Mouse (Mus musculus) kidney, adult 2 months (tissue): ENCODE data around the gene Nkg7. TPM values are rescaled to one million over a fixed set of nuclear protein-coding genes. Genes with fewer than 3 reads are reported as not detected.

Experiments used
- DNase-seq: peaks from one replicate; pipeline ENCODE4 v3.0.0; 2021
- H3K27ac ChIP-seq: fragments of 200-500 bp; 2 replicates; pipeline ENCODE4 v1.5.1; 2012; ENCODE audit warnings: low read depth, low read length, control low read depth, inconsistent platforms; ENCODE audit not compliant: insufficient read depth
- H3K27me3 ChIP-seq: fragments of 200-500 bp; replicated peaks from 2 replicates; pipeline ENCODE4 v1.6.1; 2012; ENCODE audit warnings: mild to moderate bottlenecking, moderate library complexity, low read length, inconsistent platforms; ENCODE audit not compliant: control insufficient read depth, insufficient read depth
- H3K36me3 ChIP-seq: fragments of 200-500 bp; 2 replicates; pipeline ENCODE4 v1.6.1; 2012; ENCODE audit warnings: mild to moderate bottlenecking, moderate library complexity, low read length, inconsistent platforms; ENCODE audit not compliant: control insufficient read depth, insufficient read depth
- H3K4me1 ChIP-seq: fragments of 200-500 bp; 2 replicates; pipeline ENCODE4 v1.6.1; 2011; ENCODE audit warnings: low read length; ENCODE audit not compliant: control insufficient read depth, insufficient read depth
- H3K4me3 ChIP-seq: fragments of 200-500 bp; 2 replicates; pipeline ENCODE4 v1.5.1; 2011; ENCODE audit warnings: mild to moderate bottlenecking, low read depth, low read length, control low read depth; ENCODE audit not compliant: insufficient read depth
- CTCF ChIP-seq: fragments of 200-500 bp; conservative IDR thresholded peaks from 2 replicates; pipeline ENCODE4 v1.5.1; 2011; ENCODE audit warnings: low read depth, mild to moderate bottlenecking, control low read depth, low read length, moderate library complexity, mixed read lengths; ENCODE audit not compliant: insufficient read depth, insufficient read length
- POLR2A ChIP-seq: fragments of 200-500 bp; IDR thresholded peaks from one replicate; pipeline ENCODE4 v1.6.1; 2011; ENCODE audit warnings: low read depth, low read length, control low read depth
- WGBS: fragments of 180-500 bp; shearing (Covaris S2); methylation state at CpG from one replicate; pipeline ENCODE4 v1.1.7; 2018; 5-methylcytosine and 5-hydroxymethylcytosine counted together
- polyA plus RNA-seq: library from polyadenylated mRNA; depleted of rRNA; stranded (reverse); fragments of >200 nt; gene quantifications from 2 replicates; pipeline ENCODE4 v1.2.3, GENCODE M21; 2012

Nkg7 gene
- polyA plus RNA-seq, 1 experiment, result 8.4 TPM

DNA sequence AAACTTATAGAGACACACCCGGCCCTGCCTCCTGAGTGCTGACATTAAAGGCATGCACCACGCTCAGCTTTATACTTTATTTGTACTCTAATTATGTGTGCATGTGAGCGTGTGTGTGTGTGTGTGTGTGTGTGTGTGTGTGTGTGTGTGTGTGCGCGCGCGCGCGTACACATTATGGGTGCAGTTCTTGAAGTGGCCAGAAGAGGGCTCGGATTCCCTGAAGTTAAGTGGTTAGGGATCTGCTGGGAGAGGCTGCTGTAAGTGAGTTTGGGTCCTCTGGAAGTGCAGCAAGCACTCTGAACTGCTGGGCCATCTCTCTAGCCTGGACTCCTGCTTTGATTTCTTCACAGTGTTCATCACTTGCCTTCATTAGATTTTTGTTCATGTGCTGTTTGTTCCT, 19.6 kb upstream of the Nkg7 start:
- 86% methylated on average over 10 of the region's 10 CpGs for WGBS
- DNase-seq, result no peak
- H3K4me3 ChIP-seq, result no peak overlapping the region
- H3K27me3 ChIP-seq, result no peaks in the 10 kb centered on the region
- no peak overlapping the region for H3K27ac ChIP-seq
- TF ChIP-seq POLR2A (no peak), CTCF (no peak)
- no peaks in the 10 kb centered on the region for H3K36me3 ChIP-seq
- H3K4me1 ChIP-seq, result no peaks in the 10 kb centered on the region

DNA sequence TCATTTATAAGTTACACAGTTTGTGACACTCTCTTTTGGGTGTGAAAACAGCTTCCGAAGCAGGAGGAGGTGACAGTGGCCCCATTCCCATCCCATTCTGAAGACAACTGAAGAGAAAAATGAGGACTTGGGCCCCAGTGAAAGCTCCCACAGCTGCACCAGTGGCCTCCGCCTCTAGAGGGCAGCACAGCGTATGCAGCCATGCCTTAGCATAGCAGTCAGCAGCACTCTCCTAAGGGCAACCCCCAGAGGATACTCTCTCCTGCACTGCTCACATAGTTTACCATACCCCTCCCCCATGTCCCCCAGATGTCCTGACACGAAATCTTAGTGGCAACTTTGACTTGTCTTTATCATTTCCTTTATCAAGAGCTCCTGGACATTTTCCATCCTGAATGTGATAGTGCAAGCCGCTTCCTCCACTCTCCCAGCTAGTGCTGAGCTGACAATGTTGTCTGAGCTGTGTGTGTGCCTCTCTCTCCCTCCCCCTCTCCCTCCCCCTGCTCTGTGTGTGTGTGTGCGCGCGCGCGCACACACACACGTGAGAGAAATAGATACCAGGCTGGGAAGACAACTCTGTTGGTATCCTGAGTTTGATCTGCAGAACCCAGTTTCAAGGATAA, 13.8 kb upstream of the Nkg7 start:
- H3K4me1 ChIP-seq, result no peaks in the 10 kb centered on the region
- 19% methylated on average over 11 of the region's 11 CpGs for WGBS
- no peak overlapping the region for H3K4me3 ChIP-seq
- H3K27me3 ChIP-seq, result no peaks in the 10 kb centered on the region
- H3K36me3 ChIP-seq, result no peaks in the 10 kb centered on the region
- peak; percentile 87 for DNase-seq
- no peak overlapping the region for H3K27ac ChIP-seq
- TF ChIP-seq POLR2A, result no peak
- peak; percentile 99; the same call in 1 of the 2 replicates for TF ChIP-seq CTCF

- WGBS, result 67% methylated on average over 3 of the region's 3 CpGs
- TF ChIP-seq POLR2A, result no peak
- Histone ChIP-seq H3K4me3 (no peak overlapping the region), H3K36me3 (no peaks in the 10 kb centered on the region), H3K27ac (no peak overlapping the region), H3K4me1 (no peaks in the 10 kb centered on the region), H3K27me3 (no peaks in the 10 kb centered on the region)
- no peak for DNase-seq
Observed at GRCm38 (mm10) chr7:43423991-43424625, 12.8 kb upstream of the Nkg7 start.

- no peak for TF ChIP-seq CTCF
- no peak for TF ChIP-seq POLR2A
- H3K4me3 ChIP-seq, result no peak within 1 kb of the TSS
- 77% methylated on average over 8 of the region's 8 CpGs for WGBS
- no peaks in the 10 kb centered on the region for H3K27me3 ChIP-seq
- no peaks in the 10 kb centered on the region for H3K36me3 ChIP-seq
- no peak within 1 kb of the TSS for H3K27ac ChIP-seq
- H3K4me1 ChIP-seq, result no peaks in the 10 kb centered on the region
- DNase-seq, result no peak
Observed at GRCm38 (mm10) chr7:43427406-43427805, 9.5 kb upstream of the Nkg7 start, which contains the start of gene Lim2. Lim2 (plus strand) TSS chr7:43427670.

DNA sequence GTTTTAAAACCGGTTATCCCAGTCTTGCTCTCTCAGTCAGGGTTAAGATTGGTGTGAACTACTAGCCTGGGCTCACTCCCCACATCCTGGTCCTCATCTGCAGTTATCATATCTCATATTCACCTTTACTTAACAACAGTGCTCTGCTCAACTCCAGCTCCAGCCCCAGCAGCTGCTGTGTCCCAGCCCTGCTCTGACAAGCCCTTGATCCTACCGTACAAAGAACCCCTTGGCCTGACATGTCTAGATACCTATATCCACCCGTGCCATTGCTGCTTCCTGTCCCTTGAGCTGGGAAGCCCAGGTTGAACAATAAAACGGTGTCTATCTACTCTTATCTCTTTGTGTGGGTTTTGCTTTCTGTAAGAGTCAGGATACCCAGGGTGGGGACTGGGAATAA, 7.4 kb upstream of the Nkg7 start:
- WGBS, result 66% methylated on average over 4 of the region's 4 CpGs
- H3K4me3 ChIP-seq, result no peak overlapping the region
- no peaks in the 10 kb centered on the region for H3K4me1 ChIP-seq
- H3K36me3 ChIP-seq, result no peaks in the 10 kb centered on the region
- H3K27me3 ChIP-seq, result no peaks in the 10 kb centered on the region
- TF ChIP-seq CTCF, result no peak
- TF ChIP-seq POLR2A, result no peak
- DNase-seq, result no peak
- no peak overlapping the region for H3K27ac ChIP-seq

DNA sequence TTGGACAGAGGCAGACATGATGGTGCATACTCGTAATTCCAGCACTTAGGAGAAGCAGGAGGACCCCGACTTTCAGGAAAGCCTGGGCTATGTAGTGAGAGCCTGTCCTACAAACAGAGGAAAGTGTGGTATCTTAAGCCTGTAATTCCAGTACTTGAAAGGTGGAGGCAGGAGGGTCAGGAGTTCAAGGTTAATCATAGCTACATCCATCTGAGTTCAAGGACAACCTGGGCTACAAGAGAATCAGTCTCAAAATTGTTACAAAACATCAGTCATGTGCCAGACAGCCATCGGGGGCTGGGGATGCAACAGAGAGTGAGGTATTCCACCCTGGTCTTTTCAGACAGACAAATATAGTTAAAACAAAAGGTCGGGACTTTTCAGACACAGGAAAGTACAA, 4.0 kb upstream of the Nkg7 start:
- H3K4me3 ChIP-seq, result no peak overlapping the region
- no peaks in the 10 kb centered on the region for H3K4me1 ChIP-seq
- no peak overlapping the region for H3K27ac ChIP-seq
- TF ChIP-seq CTCF (no peak), POLR2A (no peak)
- no peak for DNase-seq
- no peaks in the 10 kb centered on the region for H3K27me3 ChIP-seq
- WGBS, result 80% methylated on average over 4 of the region's 4 CpGs
- no peaks in the 10 kb centered on the region for H3K36me3 ChIP-seq

DNA sequence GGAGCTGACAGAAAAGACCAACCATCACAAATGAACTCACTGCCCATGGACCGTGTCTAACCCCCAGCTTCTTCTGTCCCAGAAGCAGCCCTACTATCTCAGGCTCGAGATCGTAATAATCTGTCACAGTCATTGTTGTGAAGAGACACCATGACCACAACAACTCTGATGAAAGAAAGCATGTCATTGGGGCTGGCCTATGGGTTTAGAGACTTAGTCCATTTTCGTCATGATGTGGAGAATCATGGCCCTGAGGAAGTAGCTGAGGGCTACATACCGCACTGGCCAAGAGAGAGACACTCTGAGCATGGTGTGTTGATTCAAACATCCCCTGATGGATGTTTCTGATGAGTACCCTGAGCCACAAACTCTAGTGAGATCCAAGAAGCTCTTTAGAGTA, 2.2 kb upstream of the Nkg7 start:
- TF ChIP-seq CTCF, result no peak
- no peak for TF ChIP-seq POLR2A
- 90% methylated on average over 5 of the region's 5 CpGs for WGBS
- Histone ChIP-seq H3K4me1 (no peaks in the 10 kb centered on the region), H3K4me3 (no peak overlapping the region), H3K27ac (no peak overlapping the region), H3K36me3 (no peaks in the 10 kb centered on the region), H3K27me3 (no peaks in the 10 kb centered on the region)
- DNase-seq, result no peak

DNA sequence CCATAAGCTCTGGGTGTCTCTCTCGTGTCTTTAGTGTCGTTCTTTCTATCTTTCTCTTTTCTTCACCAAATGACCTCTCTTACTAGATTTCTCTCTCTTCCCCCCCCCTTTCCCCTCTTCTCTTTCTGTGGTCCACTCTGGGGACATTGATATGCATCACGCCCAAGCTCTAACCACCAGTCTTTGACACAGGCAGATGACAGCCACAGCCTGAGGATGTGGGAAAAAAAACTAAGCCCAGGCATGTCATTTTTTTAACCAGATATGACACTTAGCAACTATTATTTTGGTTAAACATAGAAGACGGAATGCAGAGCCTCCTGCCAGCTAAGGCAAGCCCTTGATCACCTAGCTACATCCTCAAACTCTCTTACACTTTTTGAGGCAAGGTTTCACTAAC, 1.7 kb downstream of the Nkg7 start:
- Histone ChIP-seq H3K27me3 (no peaks in the 10 kb centered on the region), H3K4me3 (no peak overlapping the region), H3K36me3 (no peaks in the 10 kb centered on the region), H3K4me1 (peaks cover 7% of the 10 kb centered on the region; the same call in 1 of the 2 replicates), H3K27ac (no peak overlapping the region)
- DNase-seq, result no peak
- TF ChIP-seq POLR2A (no peak), CTCF (no peak)
- 87% methylated on average over 4 of the region's 4 CpGs for WGBS
